Mouse (Mus musculus): ENCODE data around the gene Zfp617.

The Zfp617 gene

GRCm38 (mm10) chr8:71974211-71974610 is 65.8 kb downstream of the Zfp617 start:
- CTCF ChIA-PET: no interaction called here
- POLR2A ChIA-PET: interaction anchor here (0.7 to 6.8 kb wide), 22 partner anchors 8 to 93 kb away, joined by 3 to 111 read pairs (median 5); partner anchors contain the start of genes Zfp961 (in 2 of the 4), Zfp617 (in 1 of the 4) and Zfp882 (in 1 of the 4)

- ChIA-PET CTCF (no interaction called here), POLR2A (interaction anchor here in 2 of 4 experiments (0.6 to 1.5 kb wide), 3 partner anchors 14 to 229 kb away, joined by 3 to 4 read pairs (median 3); no protein-coding TSS in a partner anchor)
Measured at GRCm38 (mm10) chr8:71981032-71981431, 72.6 kb downstream of the Zfp617 start.

- ChIA-PET CTCF (no interaction called here), POLR2A (interaction anchor here in 2 of 4 experiments (0.6 to 1.5 kb wide), 4 partner anchors 15 to 229 kb away, joined by 3 to 4 read pairs (median 3); no protein-coding TSS in a partner anchor)
Measured at GRCm38 (mm10) chr8:71981456-71981855, 73.0 kb downstream of the Zfp617 start.

Measured in embryonic stem cell, embryonic (primary cell).